Mouse (Mus musculus) adrenal gland, postnatal 10 days (tissue): Measurements from ENCODE around the gene Nploc4. TPM values are rescaled to one million over a fixed set of nuclear protein-coding genes. Genes with fewer than 3 reads are reported as not detected.

Source experiments
- DNase-seq: peaks from one replicate; pipeline ENCODE4 v3.0.0; 2021; ENCODE audit warnings: mixed read lengths
- microRNA-seq: library from miRNA; unstranded; fragments of <30 nt; microRNA quantifications from one replicate; pipeline ENCODE4 v1.2.0, GENCODE M21; 2021
- total RNA-seq, 2 experiments: library from RNA; stranded (reverse); gene quantifications; 2 replicates each; pipeline ENCODE4 v1.2.3; 2021

Gene Nploc4
- total RNA-seq, 2 experiments from 2014 or later, result 59.7 to 67.0 TPM

DNA sequence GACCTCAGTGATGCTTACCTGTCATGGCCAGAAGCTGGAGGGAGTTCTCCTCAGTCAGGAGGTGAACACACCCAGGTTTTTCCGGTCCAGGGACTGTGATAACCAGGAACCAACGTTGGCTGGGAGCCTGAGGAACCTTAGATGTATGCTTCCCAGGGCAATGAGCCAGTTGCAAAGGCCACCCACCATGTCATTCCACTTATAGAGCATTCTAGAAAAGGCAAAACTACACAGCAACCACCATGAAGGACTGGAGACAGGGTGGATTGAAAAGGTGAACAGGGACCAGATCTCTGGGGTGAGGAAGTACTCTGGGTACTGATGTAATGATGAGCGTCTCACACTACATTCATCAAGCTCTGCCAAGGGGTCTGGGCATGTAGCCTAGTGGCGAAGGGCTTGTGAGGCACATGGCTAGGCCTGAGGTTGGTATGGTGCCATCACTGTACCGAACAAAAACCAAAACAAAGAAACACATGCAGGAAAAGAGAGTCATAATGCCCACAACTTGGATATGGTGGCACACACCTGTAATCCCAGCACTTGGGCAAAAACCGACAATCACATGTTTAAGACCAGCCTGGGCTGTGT lies 102.0 kb downstream of the Nploc4 start:
- no peak for DNase-seq

Small RNA genes lying within 50 kb of the gene (microRNA-seq; reads per million reads assigned to microRNA genes)
- gene Gm23419 (not detected), gene Mir6935 (not detected)

Other genes starting within 250 kb of the Nploc4 start
- gene Bahcc1, start 204.8 kb downstream of the Nploc4 start, total RNA-seq, result 10 to 100 TPM; 13.8 to 20.5 TPM
- gene Actg1, start 89.2 kb downstream of the Nploc4 start, total RNA-seq, result 100 to 1,000 TPM; 954 to 956 TPM
- gene Fscn2, start 76.2 kb downstream of the Nploc4 start, total RNA-seq, result under 1 TPM; 0.15 to 0.45 TPM
- gene Faap100, start 58.9 kb downstream of the Nploc4 start, total RNA-seq, result 10 to 100 TPM; 19.5 to 26.4 TPM
- 1 to 10 TPM in 1 of 2 experiments, under 1 TPM in 1; 0.30 to 2.6 TPM for gene Tspan10, start 4.9 kb upstream of the Nploc4 start, total RNA-seq
- gene Pde6g, start 15.8 kb upstream of the Nploc4 start, total RNA-seq, result under 1 TPM in 1 of 2 experiments, not detected in 1; 0.94 TPM
- 10 to 100 TPM; 59.0 to 82.0 TPM for gene Oxld1, start 20.4 kb upstream of the Nploc4 start, total RNA-seq
- 10 to 100 TPM; 16.1 to 18.8 TPM for gene Ccdc137, start 20.4 kb upstream of the Nploc4 start, total RNA-seq
- 10 to 100 TPM; 20.6 to 20.9 TPM for gene Arl16, start 29.9 kb upstream of the Nploc4 start, total RNA-seq
- 100 to 1,000 TPM; 179 to 189 TPM for gene Mrpl12, start 46.9 kb upstream of the Nploc4 start, total RNA-seq
- 10 to 100 TPM; 58.5 to 60.9 TPM for gene Slc25a10, start 54.1 kb upstream of the Nploc4 start, total RNA-seq
- 10 to 100 TPM in 1 of 2 experiments, 1 to 10 TPM in 1; 9.6 to 15.7 TPM for gene Gcgr, start 93.0 kb upstream of the Nploc4 start, total RNA-seq
- gene Mcrip1, start 112.0 kb upstream of the Nploc4 start, total RNA-seq, result 10 to 100 TPM; 60.0 to 62.2 TPM
- 10 to 100 TPM in 1 of 2 experiments, 1 to 10 TPM in 1; 7.1 to 21.8 TPM for gene Ppp1r27, start 113.4 kb upstream of the Nploc4 start, total RNA-seq
- gene P4hb, start 135.5 kb upstream of the Nploc4 start, total RNA-seq, result 100 to 1,000 TPM; 424 to 571 TPM
- 100 to 1,000 TPM; 281 to 286 TPM for gene Arhgdia, start 143.9 kb upstream of the Nploc4 start, total RNA-seq
- 100 to 1,000 TPM; 112 to 114 TPM for gene Alyref, start 160.7 kb upstream of the Nploc4 start, total RNA-seq
- gene Anapc11, start 160.7 kb upstream of the Nploc4 start, total RNA-seq, result 10 to 100 TPM; 73.1 to 86.4 TPM
- 1 to 10 TPM; 1.0 to 1.3 TPM for gene Npb, start 170.8 kb upstream of the Nploc4 start, total RNA-seq
- gene Pcyt2, start 180.2 kb upstream of the Nploc4 start, total RNA-seq, result 100 to 1,000 TPM; 144 to 150 TPM
- 10 to 100 TPM; 33.2 to 40.3 TPM for gene Sirt7, start 187.5 kb upstream of the Nploc4 start, total RNA-seq
- 10 to 100 TPM; 41.1 to 46.5 TPM for gene Mafg, start 195.9 kb upstream of the Nploc4 start, total RNA-seq
- 1 to 10 TPM; 5.1 to 5.2 TPM for gene Pycr1, start 206.1 kb upstream of the Nploc4 start, total RNA-seq
- gene Myadml2, start 210.4 kb upstream of the Nploc4 start, total RNA-seq, result 1 to 10 TPM; 3.2 to 7.6 TPM
- gene Notum, start 223.5 kb upstream of the Nploc4 start, total RNA-seq, result 10 to 100 TPM; 12.4 to 13.3 TPM
- gene Aspscr1, start 235.3 kb upstream of the Nploc4 start, total RNA-seq, result 10 to 100 TPM; 67.9 to 81.5 TPM